Mouse (Mus musculus) lung, postnatal 0 days (tissue): ENCODE data around the gene Trim62. TPM values are rescaled to one million over a fixed set of nuclear protein-coding genes. Genes with fewer than 3 reads are reported as not detected.

ENCODE experiments used
- ATAC-seq: fragments of 200-750 bp; cut with Nextera tagmentation; 2 replicates; pipeline ENCODE4 v1.8.0; 2017; ENCODE audit warnings: moderate library complexity
- DNase-seq: peaks from one replicate; pipeline ENCODE4 v3.0.0-alpha.2; 2016; ENCODE audit warnings: low spot score
- H3K27ac ChIP-seq: fragments of 300-500 bp; sonication (generic); 2 replicates; pipeline ENCODE4 v1.5.1; 2014; ENCODE audit warnings: antibody characterized with exemption, mild to moderate bottlenecking, low read length, mixed read lengths
- H3K27me3 ChIP-seq: fragments of 300-500 bp; sonication (generic); replicated peaks from 2 replicates; pipeline ENCODE4 v1.6.1; 2014; ENCODE audit warnings: low read length, mixed read lengths; ENCODE audit not compliant: insufficient read depth
- H3K36me3 ChIP-seq: fragments of 300-500 bp; sonication (generic); 2 replicates; pipeline ENCODE4 v1.6.1; 2014; ENCODE audit warnings: low read length, mixed read lengths; ENCODE audit not compliant: insufficient read depth
- H3K4me1 ChIP-seq: fragments of 300-500 bp; sonication (generic); 2 replicates; pipeline ENCODE4 v1.6.1; 2014; ENCODE audit warnings: antibody characterized with exemption, low read depth, low read length, mixed read lengths; ENCODE audit not compliant: insufficient read depth
- H3K4me2 ChIP-seq: fragments of 300-500 bp; sonication (generic); replicated peaks from 2 replicates; pipeline ENCODE4 v1.6.1; 2014; ENCODE audit warnings: low read depth, mild to moderate bottlenecking, low read length, moderate library complexity, mixed read lengths
- H3K4me3 ChIP-seq: fragments of 300-500 bp; sonication (generic); 2 replicates; pipeline ENCODE4 v1.5.1; 2014; ENCODE audit warnings: low read depth, low read length
- H3K9ac ChIP-seq: fragments of 300-500 bp; sonication (generic); replicated peaks from 2 replicates; pipeline ENCODE4 v1.6.1; 2014; ENCODE audit warnings: low read depth, mild to moderate bottlenecking
- H3K9me3 ChIP-seq: fragments of 300-500 bp; sonication (generic); 2 replicates; pipeline ENCODE4 v1.6.1; 2016; ENCODE audit warnings: low read length, mixed read lengths
- CTCF ChIP-seq: IDR thresholded peaks from 2 replicates; pipeline ENCODE4 v1.5.1; 2016; ENCODE audit warnings: antibody characterized with exemption, mild to moderate bottlenecking
- EP300 ChIP-seq: IDR thresholded peaks from 2 replicates; pipeline ENCODE4 v1.6.1; 2016; ENCODE audit warnings: antibody characterized with exemption, mild to moderate bottlenecking, control low read depth
- WGBS: fragments of 180-500 bp; shearing (Covaris S2); extraction: QIAGEN DNeasy Blood & Tissue Kit; methylation state at CpG from one replicate; pipeline ENCODE4 v1.1.7; 2014; 5-methylcytosine and 5-hydroxymethylcytosine counted together
- polyA plus RNA-seq: library from polyadenylated mRNA; unstranded; fragments of >200 nt; fragmentation: Nextera tagmentation; extraction: Ambion mirVana; gene quantifications from 2 replicates; pipeline ENCODE4 v1.2.1, GENCODE M21; 2015

Gene Trim62
- polyA plus RNA-seq, 1 experiment from 2014 or later = 3.3 TPM

- Histone ChIP-seq H3K4me1 (peaks cover 3% of the 10 kb centered on the region; the same call in 1 of the 2 replicates), H3K36me3 (peaks cover 4% of the 10 kb centered on the region; the same call in 1 of the 2 replicates), H3K4me2 (no peak overlapping the region), H3K9ac (no peak overlapping the region), H3K27ac (no peak overlapping the region), H3K27me3 (no peaks in the 10 kb centered on the region), H3K9me3 (no peaks in the 10 kb centered on the region), H3K4me3 (no peak overlapping the region)
- DNase-seq (no peak), ATAC-seq (no peak)
- WGBS = 61% methylated on average over 7 of the region's 8 CpGs
- TF ChIP-seq EP300 (no peak), CTCF (no peak)
These were observed 20.8 kb downstream of the Trim62 start for GRCm38 (mm10) chr4:128904035-128904800.

DNA sequence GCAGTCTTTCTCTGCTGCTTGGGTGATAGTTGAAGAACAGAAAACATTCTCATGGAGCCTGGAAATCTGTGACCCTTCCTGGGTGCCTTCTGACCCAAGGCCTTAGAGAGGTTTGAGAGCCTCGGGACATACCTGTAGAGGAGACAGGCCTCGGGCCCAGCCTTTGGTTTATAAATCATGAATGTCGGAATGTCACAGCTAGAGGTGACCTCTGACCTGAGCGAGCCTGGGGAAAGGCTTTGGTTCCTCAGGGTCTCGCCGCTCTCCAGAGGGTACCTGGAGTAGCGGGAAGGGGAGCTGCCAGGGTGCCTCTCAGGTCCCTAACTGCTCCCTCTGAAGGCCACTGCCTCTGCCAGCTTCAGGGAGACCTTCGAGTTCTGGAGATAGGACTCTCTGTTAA, 21.9 kb downstream of the Trim62 start:
- Histone ChIP-seq H3K4me1 (no peaks in the 10 kb centered on the region), H3K9ac (no peak overlapping the region), H3K27ac (no peak overlapping the region), H3K4me3 (no peak overlapping the region), H3K27me3 (no peaks in the 10 kb centered on the region), H3K4me2 (no peak overlapping the region), H3K9me3 (no peaks in the 10 kb centered on the region), H3K36me3 (peaks cover 4% of the 10 kb centered on the region; the same call in 1 of the 2 replicates)
- TF ChIP-seq EP300 (no peak), CTCF (no peak)
- 57% methylated on average over 8 of the region's 8 CpGs for WGBS
- no peak for DNase-seq
- no peak for ATAC-seq

DNA sequence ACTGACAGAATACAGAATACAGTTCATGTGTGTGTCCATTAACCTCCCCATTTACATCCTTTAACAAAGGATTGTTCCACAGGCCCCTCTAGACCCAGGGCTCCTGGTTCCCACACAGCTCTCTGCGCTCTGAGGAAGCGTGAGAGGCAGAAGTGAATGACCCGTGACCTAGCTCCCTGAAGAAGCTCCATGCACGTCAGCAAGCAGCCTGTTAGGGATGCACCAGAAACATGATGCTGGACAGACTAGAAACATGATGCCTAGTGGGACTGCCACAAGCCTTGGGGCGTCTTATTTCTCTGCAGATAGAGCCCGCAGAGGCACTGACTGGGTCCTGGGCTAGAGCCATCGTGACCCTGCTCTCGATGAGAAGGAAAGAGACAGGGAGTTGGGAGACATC, 23.4 kb downstream of the Trim62 start:
- Histone ChIP-seq H3K27ac (0 out of 2 replicates have a peak overlapping the region, but pooled peaks have one; percentile 47), H3K4me3 (no peak overlapping the region), H3K9ac (no peak overlapping the region), H3K9me3 (no peaks in the 10 kb centered on the region), H3K4me2 (no peak overlapping the region), H3K27me3 (no peaks in the 10 kb centered on the region), H3K36me3 (peaks cover 4% of the 10 kb centered on the region; the same call in 1 of the 2 replicates), H3K4me1 (no peaks in the 10 kb centered on the region)
- 59% methylated on average over 8 of the region's 8 CpGs for WGBS
- no peak for ATAC-seq
- no peak for DNase-seq
- TF ChIP-seq EP300 (no peak), CTCF (no peak)

DNA sequence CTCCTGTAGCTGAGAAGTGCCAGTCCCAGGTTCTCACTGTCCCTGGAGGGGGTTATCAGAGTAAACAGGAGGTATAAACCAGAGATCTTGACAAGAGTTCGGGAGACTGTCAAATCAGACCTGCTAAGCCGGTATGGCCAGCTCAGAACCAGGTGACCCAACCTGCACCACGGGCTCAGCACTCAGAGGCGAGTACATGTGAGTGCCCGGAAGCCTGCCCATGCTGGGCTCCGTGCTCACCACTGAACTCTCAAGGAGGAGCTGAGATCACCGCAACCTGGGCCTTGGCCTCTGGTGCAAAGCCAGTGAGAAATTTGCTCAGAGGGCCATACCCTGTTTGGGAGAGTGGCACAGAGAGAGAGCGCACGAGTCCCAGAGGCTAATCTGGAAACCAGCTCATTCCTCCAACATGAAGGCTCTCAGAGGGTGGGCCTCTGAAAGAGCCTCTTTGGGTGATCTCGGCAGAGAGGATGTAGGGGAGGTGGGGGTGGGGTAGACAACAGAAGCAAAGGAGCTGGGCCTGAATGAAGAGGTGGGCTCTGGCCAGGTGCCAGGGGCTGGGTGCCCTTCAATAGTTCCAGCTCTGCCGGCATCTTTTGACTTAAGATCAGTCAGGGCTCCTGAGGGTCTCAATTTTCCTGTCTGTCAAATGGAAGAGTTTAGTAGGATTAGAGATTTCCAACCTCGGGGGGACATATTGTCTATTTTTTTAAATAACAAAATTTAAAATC, 24.0 kb downstream of the Trim62 start:
- DNase-seq (peak; percentile 78), ATAC-seq (peak; percentile 92)
- Histone ChIP-seq H3K9me3 (no peaks in the 10 kb centered on the region), H3K4me1 (no peaks in the 10 kb centered on the region), H3K4me3 (no peak overlapping the region), H3K9ac (no peak overlapping the region), H3K27ac (0 out of 2 replicates have a peak overlapping the region, but pooled peaks have one; percentile 47), H3K36me3 (peaks cover 4% of the 10 kb centered on the region; the same call in 1 of the 2 replicates), H3K4me2 (no peak overlapping the region), H3K27me3 (no peaks in the 10 kb centered on the region)
- no peak for TF ChIP-seq EP300
- no peak for TF ChIP-seq CTCF
- 50% methylated on average over 12 of the region's 12 CpGs for WGBS

DNA sequence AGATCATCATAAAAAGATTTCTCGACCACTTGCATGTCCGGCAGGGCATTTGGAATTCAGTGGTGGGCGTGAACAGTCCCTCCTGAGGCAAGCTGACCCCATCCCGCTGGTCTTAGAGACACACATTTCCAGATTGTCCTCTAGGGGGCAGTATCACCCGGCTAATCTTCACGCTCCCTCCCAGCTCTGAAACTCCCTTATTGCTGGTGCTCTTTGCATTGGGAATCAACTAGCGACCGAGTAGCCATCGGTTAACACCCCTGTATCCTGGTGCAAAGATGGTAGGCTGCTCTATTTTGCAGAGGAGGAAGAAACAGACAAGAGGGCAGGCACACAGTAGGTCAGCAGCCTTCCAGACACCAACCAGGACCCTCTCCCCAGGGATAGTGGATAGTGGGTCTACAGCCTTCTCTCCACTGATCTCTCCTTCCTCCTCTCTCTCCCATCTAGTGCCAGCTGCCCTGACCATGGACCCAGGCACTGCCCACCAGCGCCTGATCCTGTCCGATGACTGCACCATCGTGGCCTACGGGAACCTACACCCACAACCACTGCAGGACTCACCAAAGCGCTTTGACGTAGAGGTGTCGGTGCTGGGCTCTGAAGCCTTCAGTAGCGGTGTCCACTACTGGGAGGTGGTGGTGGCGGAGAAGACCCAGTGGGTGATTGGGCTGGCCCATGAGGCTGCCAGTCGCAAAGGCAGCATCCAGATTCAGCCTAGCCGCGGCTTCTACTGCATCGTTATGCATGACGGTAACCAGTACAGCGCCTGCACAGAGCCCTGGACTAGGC, 25.4 kb downstream of the Trim62 start:
- H3K27ac ChIP-seq = no peak overlapping the region
- DNase-seq (peak; percentile 85), ATAC-seq (peak; percentile 56)
- no peaks in the 10 kb centered on the region for H3K4me1 ChIP-seq
- TF ChIP-seq CTCF (peak; percentile 87), EP300 (no peak)
- no peaks in the 10 kb centered on the region for H3K9me3 ChIP-seq
- H3K4me2 ChIP-seq = no peak overlapping the region
- no peak overlapping the region for H3K9ac ChIP-seq
- H3K27me3 ChIP-seq = no peaks in the 10 kb centered on the region
- H3K4me3 ChIP-seq = no peak overlapping the region
- 62% methylated on average over 24 of the region's 24 CpGs for WGBS
- no peaks in the 10 kb centered on the region for H3K36me3 ChIP-seq

GRCm38 (mm10) chr4:128909378-128909831, 26.0 kb downstream of the Trim62 start:
- ATAC-seq = no peak
- WGBS = 86% methylated on average over 14 of the region's 14 CpGs

More at GRCm38 (mm10) chr4:128909378-128909831, 26.0 kb downstream of the Trim62 start:
- Histone ChIP-seq H3K4me3 (no peak overlapping the region), H3K4me2 (no peak overlapping the region), H3K27me3 (no peaks in the 10 kb centered on the region), H3K27ac (no peak overlapping the region), H3K36me3 (no peaks in the 10 kb centered on the region), H3K9me3 (no peaks in the 10 kb centered on the region), H3K4me1 (no peaks in the 10 kb centered on the region), H3K9ac (no peak overlapping the region)
- no peak for DNase-seq
- TF ChIP-seq CTCF = no peak
- no peak for TF ChIP-seq EP300
